Mouse (Mus musculus) MEL (cell line): ENCODE data around the gene Per1. TPM values are rescaled to one million over a fixed set of nuclear protein-coding genes. Genes with fewer than 3 reads are reported as not detected.
A peak's percentile ranks its signal among the peaks of the same experiment; 100 is the strongest.

ENCODE experiments used
- DNase-seq: peaks from one replicate; pipeline ENCODE4 v3.0.0; 2011; ENCODE audit warnings: low read depth, low spot score
- H3K27ac ChIP-seq: 2 replicates; pipeline ENCODE4 v1.5.1; 2012; ENCODE audit warnings: low read depth, mild to moderate bottlenecking, control low read depth, low read length, moderate library complexity; ENCODE audit not compliant: control insufficient read depth
- H3K27me3 ChIP-seq, 2 experiments: fragments of 150-350 bp in 1 of 2; sonication (generic) in 1 of 2; 2 replicates each; pipeline ENCODE4 v1.6.1; 2012; ENCODE audit warnings: low read length in 2 of 2, mild to moderate bottlenecking in 2 of 2, improper control_type of control experiment in 1 of 2, moderate library complexity in 1 of 2; ENCODE audit not compliant: insufficient read depth in 2 of 2, control insufficient read depth in 1 of 2
- H3K36me3 ChIP-seq, 2 experiments: 2 replicates each; pipeline ENCODE4 v1.6.1; 2012 to 2014; ENCODE audit warnings: low read length in 2 of 2, improper control_type of control experiment in 1 of 2, inconsistent platforms in 1 of 2, mild to moderate bottlenecking in 1 of 2; ENCODE audit not compliant: insufficient read depth in 2 of 2, control insufficient read depth in 1 of 2
- H3K4me1 ChIP-seq, 2 experiments: fragments of 150-350 bp in 1 of 2; sonication (generic) in 1 of 2; 2 replicates each; pipeline ENCODE4 v1.6.1; 2012; ENCODE audit warnings: low read length in 2 of 2, improper control_type of control experiment in 1 of 2, mild to moderate bottlenecking in 1 of 2; ENCODE audit not compliant: insufficient read depth in 2 of 2, control insufficient read depth in 1 of 2
- H3K4me3 ChIP-seq, 2 experiments: fragments of 150-350 bp in 1 of 2; sonication (generic) in 1 of 2; 2 replicates each; pipeline ENCODE4 v1.5.1; 2012; ENCODE audit warnings: low read depth in 2 of 2, low read length in 2 of 2, mild to moderate bottlenecking in 2 of 2, moderate library complexity in 2 of 2, control low read depth in 1 of 2, improper control_type of control experiment in 1 of 2; ENCODE audit not compliant: control insufficient read depth in 1 of 2, insufficient read depth in 1 of 2
- H3K79me2 ChIP-seq: 2 replicates; pipeline ENCODE4 v1.6.1; 2012; ENCODE audit warnings: mild to moderate bottlenecking, low read length, moderate library complexity; ENCODE audit not compliant: control insufficient read depth, poor library complexity, insufficient read depth
- H3K9ac ChIP-seq: 2 replicates; pipeline ENCODE4 v1.6.1; 2012; ENCODE audit warnings: low read depth, mild to moderate bottlenecking, control low read depth, low read length, moderate library complexity; ENCODE audit not compliant: control insufficient read depth, poor library complexity, severe bottlenecking
- H3K9me3 ChIP-seq: fragments of 150-350 bp; sonication (generic); replicated peaks from 2 replicates; pipeline ENCODE4 v1.6.1; 2012; ENCODE audit warnings: mild to moderate bottlenecking, low read length, improper control_type of control experiment, moderate library complexity; ENCODE audit not compliant: insufficient read depth
- CHD1 ChIP-seq: IDR thresholded peaks from 2 replicates; pipeline ENCODE4 v1.6.1; 2012; ENCODE audit warnings: low read depth, mild to moderate bottlenecking, inconsistent platforms, low read length, improper control_type of control experiment
- CTCF ChIP-seq, 3 experiments: IDR thresholded peaks in 2 of 3; conservative IDR thresholded peaks in 1 of 3; 2 replicates each; pipeline ENCODE4 v1.5.1; 2011 to 2012; ENCODE audit warnings: low read length in 3 of 3, low read depth in 2 of 3, mild to moderate bottlenecking in 2 of 3, improper control_type of control experiment in 1 of 3, inconsistent platforms in 1 of 3, mixed read lengths in 1 of 3, moderate library complexity in 1 of 3; ENCODE audit not compliant: control insufficient read depth in 1 of 3, insufficient read depth in 1 of 3, poor library complexity in 1 of 3, severe bottlenecking in 1 of 3
- E2F4 ChIP-seq: IDR thresholded peaks from 2 replicates; pipeline ENCODE4 v1.6.1; 2011; ENCODE audit warnings: low read depth, low read length, improper control_type of control experiment, borderline replicate concordance
- ELF1 ChIP-seq: IDR thresholded peaks from 2 replicates; pipeline ENCODE4 v1.6.1; 2014; ENCODE audit warnings: low read depth, mild to moderate bottlenecking, inconsistent platforms, low read length, improper control_type of control experiment, moderate library complexity
- EP300 ChIP-seq, 2 experiments: IDR thresholded peaks; 2 replicates each; pipeline ENCODE4 v1.6.1; 2011; ENCODE audit warnings: improper control_type of control experiment in 2 of 2, low read length in 2 of 2, low read depth in 1 of 2, mild to moderate bottlenecking in 1 of 2
- GABPA ChIP-seq: IDR thresholded peaks from 2 replicates; pipeline ENCODE4 v1.6.1; 2012; ENCODE audit warnings: low read depth, mild to moderate bottlenecking, inconsistent platforms, low read length, improper control_type of control experiment, moderate library complexity
- GATA1 ChIP-seq: IDR thresholded peaks from 2 replicates; pipeline ENCODE4 v1.6.1; 2011; ENCODE audit warnings: low read depth, low read length, improper control_type of control experiment
- HCFC1 ChIP-seq: IDR thresholded peaks from 2 replicates; pipeline ENCODE4 v1.6.1; 2012; ENCODE audit warnings: low read depth, mild to moderate bottlenecking, inconsistent platforms, low read length, improper control_type of control experiment, moderate library complexity
- KAT2A ChIP-seq: conservative IDR thresholded peaks from 2 replicates; pipeline ENCODE4 v1.6.1; 2012; ENCODE audit warnings: low read depth, low read length, improper control_type of control experiment, inconsistent platforms
- MAFK ChIP-seq: IDR thresholded peaks from 2 replicates; pipeline ENCODE4 v1.6.1; 2011; ENCODE audit warnings: low read depth, mild to moderate bottlenecking, low read length, improper control_type of control experiment, borderline replicate concordance
- MAX ChIP-seq: IDR thresholded peaks from 2 replicates; pipeline ENCODE4 v1.6.1; 2011; ENCODE audit warnings: low read length, improper control_type of control experiment
- MEF2A ChIP-seq: IDR thresholded peaks from 2 replicates; pipeline ENCODE4 v1.6.1; 2014; ENCODE audit warnings: low read depth, mild to moderate bottlenecking, inconsistent platforms, low read length, improper control_type of control experiment; ENCODE audit not compliant: poor library complexity, insufficient replicate concordance, severe bottlenecking; ENCODE audit errors: extremely low read depth
- NELFE ChIP-seq: IDR thresholded peaks from 2 replicates; pipeline ENCODE4 v1.6.1; 2011; ENCODE audit warnings: low read depth, low read length, improper control_type of control experiment
- RCOR1 ChIP-seq: IDR thresholded peaks from 2 replicates; pipeline ENCODE4 v1.6.1; 2012; ENCODE audit warnings: low read depth, mild to moderate bottlenecking, inconsistent platforms, low read length, improper control_type of control experiment
- SIN3A ChIP-seq: IDR thresholded peaks from 2 replicates; pipeline ENCODE4 v1.6.1; 2012; ENCODE audit warnings: low read length, improper control_type of control experiment, inconsistent platforms
- TBP ChIP-seq: IDR thresholded peaks from 2 replicates; pipeline ENCODE4 v1.8.0; 2011; ENCODE audit warnings: low read depth, low read length, improper control_type of control experiment
- USF1 ChIP-seq: IDR thresholded peaks from 2 replicates; pipeline ENCODE4 v1.6.1; 2014; ENCODE audit warnings: low read depth, mild to moderate bottlenecking, inconsistent platforms, low read length, improper control_type of control experiment, moderate library complexity
- ZKSCAN1 ChIP-seq: IDR thresholded peaks from 2 replicates; pipeline ENCODE4 v1.6.1; 2012; ENCODE audit warnings: low read depth, mild to moderate bottlenecking, inconsistent platforms, low read length, improper control_type of control experiment, moderate library complexity
- ZMIZ1 ChIP-seq: IDR thresholded peaks from 2 replicates; pipeline ENCODE4 v1.6.1; 2012; ENCODE audit warnings: low read depth, mild to moderate bottlenecking, inconsistent platforms, low read length, improper control_type of control experiment, moderate library complexity
- polyA plus RNA-seq, 2 experiments: library from polyadenylated mRNA; stranded (reverse) in 1 of 2; unstranded in 1 of 2; fragments of >175 nt in 1 of 2; fragments of >200 nt in 1 of 2; gene quantifications; 2 replicates each; pipeline versions ENCODE4 v1.2.1 to v1.2.4; 2012; ENCODE audit warnings: low replicate concordance in 2 of 2, low read depth in 1 of 2; ENCODE audit not compliant: insufficient read length in 2 of 2, insufficient read depth in 1 of 2, missing spikeins in 1 of 2
- total RNA-seq: library from RNA; depleted of rRNA; stranded (reverse); fragments of 300-350 nt; gene quantifications from 2 replicates; pipeline ENCODE4 v1.2.3, GENCODE M21; 2012

Per1 gene
- total and polyA plus RNA-seq, 3 experiments = 4.5 to 34.9 TPM; not detected in 1

DNA sequence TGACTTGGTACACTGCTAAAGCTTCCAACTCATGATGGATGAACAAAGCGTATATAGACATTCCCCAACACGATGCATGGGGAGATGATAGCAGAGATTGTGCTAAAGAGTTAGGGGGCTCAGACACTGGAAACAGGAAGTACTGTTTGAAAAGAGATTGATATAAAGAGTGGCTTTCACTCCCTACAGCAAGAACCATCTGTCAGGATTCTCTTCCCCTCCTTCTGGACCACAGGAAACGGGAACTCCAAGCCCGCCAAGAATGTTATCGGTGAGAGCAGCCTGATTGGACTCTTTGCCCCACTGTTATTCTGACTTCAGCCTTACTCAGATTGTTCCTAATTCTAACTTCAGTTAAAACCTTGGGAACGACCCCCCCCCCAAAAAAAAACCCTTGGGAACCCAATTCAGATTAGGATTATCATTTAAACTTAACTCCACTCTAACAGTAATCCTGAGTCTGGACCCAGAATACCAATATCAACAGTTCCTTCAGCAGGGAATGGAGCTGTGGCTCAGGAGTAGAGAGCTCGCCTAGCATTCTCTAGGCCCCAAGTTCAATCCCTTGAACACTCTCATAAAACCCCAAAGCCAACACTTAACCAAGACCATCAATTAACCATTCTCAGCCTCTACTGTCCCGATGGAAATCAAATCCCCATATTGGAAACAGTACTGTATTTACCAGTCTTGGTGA is 33.6 kb downstream of the Per1 start:
- H3K27ac ChIP-seq = no peak overlapping the region
- H3K27me3 ChIP-seq = no peaks in the 10 kb centered on the region
- H3K4me3 ChIP-seq = no peak overlapping the region
- no peaks in the 10 kb centered on the region for H3K9me3 ChIP-seq
- H3K36me3 ChIP-seq = 0 out of 4 replicates have a peak, but pooled peaks cover 0 to 2% of the 10 kb centered on the region in 2 experiments
- TF ChIP-seq ZMIZ1 = no peak
- no peak for TF ChIP-seq MAFK
- no peak for TF ChIP-seq ZKSCAN1
- no peak for TF ChIP-seq USF1
- peak in 1 of 2 experiments; percentile 24; a peak in 1 of 4 replicates for TF ChIP-seq EP300 (IDR thresholded peaks at IDR 0.05; ENCODE audit: low read depth in 1 of 2, low read length in 2 of 2)
- TF ChIP-seq CTCF (IDR thresholded peaks at IDR 0.05 in 2 of 3, conservative IDR thresholded peaks at IDR 0.05 in 1 of 3; ENCODE audit: control insufficient read depth in 1 of 3, insufficient read depth in 1 of 3, low read depth in 2 of 3, low read length in 3 of 3, poor library complexity in 1 of 3, severe bottlenecking in 1 of 3) = no peak
- no peak for TF ChIP-seq GABPA
- TF ChIP-seq RCOR1 = peak; percentile 43; the same call in 1 of the 2 replicates
- TF ChIP-seq TBP = peak; percentile 98
- TF ChIP-seq MAX = no peak
- TF ChIP-seq HCFC1 = no peak
- TF ChIP-seq ELF1 = no peak
- no peak for TF ChIP-seq MEF2A
- no peak for TF ChIP-seq SIN3A
- no peak for TF ChIP-seq NELFE
- TF ChIP-seq KAT2A = no peak
- TF ChIP-seq E2F4 = 0 out of 2 replicates have a peak, but pooled peaks have one; percentile 46
- no peak for TF ChIP-seq CHD1
- peaks cover 0 to 15% of the 10 kb centered on the region in 2 experiments; a peak in 2 of 4 replicates for H3K4me1 ChIP-seq
- DNase-seq = peak; percentile 60
- no peaks in the 10 kb centered on the region for H3K79me2 ChIP-seq
- no peak overlapping the region for H3K9ac ChIP-seq

- TF ChIP-seq CTCF (IDR thresholded peaks at IDR 0.05 in 2 of 3, conservative IDR thresholded peaks at IDR 0.05 in 1 of 3; ENCODE audit: control insufficient read depth in 1 of 3, insufficient read depth in 1 of 3, low read depth in 2 of 3, low read length in 3 of 3, poor library complexity in 1 of 3, severe bottlenecking in 1 of 3) = 0 out of 6 replicates have a peak, but pooled peaks of 1 of the 3 experiments have one; percentile 3
- no peak for TF ChIP-seq GATA1
- DNase-seq = no peak
- H3K4me3 ChIP-seq = no peak overlapping the region
These were observed 38.5 kb downstream of the Per1 start for GRCm38 (mm10) chr11:69133566-69133922.

More at GRCm38 (mm10) chr11:69133566-69133922, 38.5 kb downstream of the Per1 start:
- H3K36me3 ChIP-seq = 0 out of 4 replicates have a peak, but pooled peaks cover 0 to 2% of the 10 kb centered on the region in 2 experiments
- H3K9ac ChIP-seq = no peak overlapping the region
- peaks cover 7 to 17% of the 10 kb centered on the region in 2 experiments for H3K27me3 ChIP-seq
- H3K27ac ChIP-seq = no peak overlapping the region
- no peaks in the 10 kb centered on the region for H3K79me2 ChIP-seq
- H3K4me1 ChIP-seq = peaks cover 2 to 18% of the 10 kb centered on the region in 2 experiments; a peak in 3 of 4 replicates
- no peaks in the 10 kb centered on the region for H3K9me3 ChIP-seq
